Mouse (Mus musculus) MEL (cell line): ENCODE data around the gene Rrp12. TPM values are rescaled to one million over a fixed set of nuclear protein-coding genes. Genes with fewer than 3 reads are reported as not detected.
A peak's percentile ranks its signal among the peaks of the same experiment; 100 is the strongest.

Experiments used
- DNase-seq: peaks from one replicate; pipeline ENCODE4 v3.0.0; 2011; ENCODE audit warnings: low read depth, low spot score
- H3K27ac ChIP-seq: 2 replicates; pipeline ENCODE4 v1.5.1; 2012; ENCODE audit warnings: low read depth, mild to moderate bottlenecking, control low read depth, low read length, moderate library complexity; ENCODE audit not compliant: control insufficient read depth
- H3K27me3 ChIP-seq, 2 experiments: fragments of 150-350 bp in 1 of 2; sonication (generic) in 1 of 2; 2 replicates each; pipeline ENCODE4 v1.6.1; 2012; ENCODE audit warnings: low read length in 2 of 2, mild to moderate bottlenecking in 2 of 2, improper control_type of control experiment in 1 of 2, moderate library complexity in 1 of 2; ENCODE audit not compliant: insufficient read depth in 2 of 2, control insufficient read depth in 1 of 2
- H3K36me3 ChIP-seq, 2 experiments: 2 replicates each; pipeline ENCODE4 v1.6.1; 2012 to 2014; ENCODE audit warnings: low read length in 2 of 2, improper control_type of control experiment in 1 of 2, inconsistent platforms in 1 of 2, mild to moderate bottlenecking in 1 of 2; ENCODE audit not compliant: insufficient read depth in 2 of 2, control insufficient read depth in 1 of 2
- H3K4me1 ChIP-seq, 2 experiments: fragments of 150-350 bp in 1 of 2; sonication (generic) in 1 of 2; 2 replicates each; pipeline ENCODE4 v1.6.1; 2012; ENCODE audit warnings: low read length in 2 of 2, improper control_type of control experiment in 1 of 2, mild to moderate bottlenecking in 1 of 2; ENCODE audit not compliant: insufficient read depth in 2 of 2, control insufficient read depth in 1 of 2
- H3K4me3 ChIP-seq, 2 experiments: fragments of 150-350 bp in 1 of 2; sonication (generic) in 1 of 2; 2 replicates each; pipeline ENCODE4 v1.5.1; 2012; ENCODE audit warnings: low read depth in 2 of 2, low read length in 2 of 2, mild to moderate bottlenecking in 2 of 2, moderate library complexity in 2 of 2, control low read depth in 1 of 2, improper control_type of control experiment in 1 of 2; ENCODE audit not compliant: control insufficient read depth in 1 of 2, insufficient read depth in 1 of 2
- H3K79me2 ChIP-seq: 2 replicates; pipeline ENCODE4 v1.6.1; 2012; ENCODE audit warnings: mild to moderate bottlenecking, low read length, moderate library complexity; ENCODE audit not compliant: control insufficient read depth, poor library complexity, insufficient read depth
- H3K9ac ChIP-seq: 2 replicates; pipeline ENCODE4 v1.6.1; 2012; ENCODE audit warnings: low read depth, mild to moderate bottlenecking, control low read depth, low read length, moderate library complexity; ENCODE audit not compliant: control insufficient read depth, poor library complexity, severe bottlenecking
- H3K9me3 ChIP-seq: fragments of 150-350 bp; sonication (generic); replicated peaks from 2 replicates; pipeline ENCODE4 v1.6.1; 2012; ENCODE audit warnings: mild to moderate bottlenecking, low read length, improper control_type of control experiment, moderate library complexity; ENCODE audit not compliant: insufficient read depth
- EP300 ChIP-seq, 2 experiments: IDR thresholded peaks; 2 replicates each; pipeline ENCODE4 v1.6.1; 2011; ENCODE audit warnings: improper control_type of control experiment in 2 of 2, low read length in 2 of 2, low read depth in 1 of 2, mild to moderate bottlenecking in 1 of 2
- GATA1 ChIP-seq: IDR thresholded peaks from 2 replicates; pipeline ENCODE4 v1.6.1; 2011; ENCODE audit warnings: low read depth, low read length, improper control_type of control experiment
- RCOR1 ChIP-seq: IDR thresholded peaks from 2 replicates; pipeline ENCODE4 v1.6.1; 2012; ENCODE audit warnings: low read depth, mild to moderate bottlenecking, inconsistent platforms, low read length, improper control_type of control experiment
- ZC3H11A ChIP-seq: IDR thresholded peaks from 2 replicates; pipeline ENCODE4 v1.6.1; 2012; ENCODE audit warnings: low read depth, mild to moderate bottlenecking, inconsistent platforms, low read length, improper control_type of control experiment
- polyA plus RNA-seq, 2 experiments: library from polyadenylated mRNA; stranded (reverse) in 1 of 2; unstranded in 1 of 2; fragments of >175 nt in 1 of 2; fragments of >200 nt in 1 of 2; gene quantifications; 2 replicates each; pipeline versions ENCODE4 v1.2.1 to v1.2.4; 2012; ENCODE audit warnings: low replicate concordance in 2 of 2, low read depth in 1 of 2; ENCODE audit not compliant: insufficient read length in 2 of 2, insufficient read depth in 1 of 2, missing spikeins in 1 of 2
- total RNA-seq: library from RNA; depleted of rRNA; stranded (reverse); fragments of 300-350 nt; gene quantifications from 2 replicates; pipeline ENCODE4 v1.2.3, GENCODE M21; 2012; rRNA removed

The Rrp12 gene
- total and polyA plus RNA-seq, 3 experiments = 44.5 to 134 (median 106) TPM

GRCm38 (mm10) chr19:41813374-41813773 is 82.6 kb downstream of the Rrp12 start:
- peak; percentile 62 for TF ChIP-seq GATA1
- 0 out of 2 replicates have a peak, but pooled peaks have one; percentile 28 for TF ChIP-seq RCOR1
- peak in 1 of 2 experiments; percentile 62; a peak in 1 of 4 replicates for TF ChIP-seq EP300 (IDR thresholded peaks at IDR 0.05; ENCODE audit: low read depth in 1 of 2, low read length in 2 of 2)
- no peak for TF ChIP-seq ZC3H11A
- Histone ChIP-seq H3K9ac (no peak overlapping the region), H3K4me1 (peaks cover 14 to 27% of the 10 kb centered on the region in 2 experiments), H3K27me3 (no peaks in the 10 kb centered on the region), H3K79me2 (no peaks in the 10 kb centered on the region), H3K27ac (no peak overlapping the region), H3K4me3 (no peak overlapping the region), H3K9me3 (no peaks in the 10 kb centered on the region), H3K36me3 (peaks cover 0 to 14% of the 10 kb centered on the region in 2 experiments; a peak in 2 of 4 replicates)
- DNase-seq = peak; percentile 58

Other genes with a start within 250 kb of the Rrp12 start
- 0.04 TPM in 1 of 2 replicates, not detected in the other for gene Slit1, start 152.5 kb downstream of the Rrp12 start, total RNA-seq
- gene Slit1, start 152.5 kb downstream of the Rrp12 start, polyA plus RNA-seq = under 1 TPM in 1 of 2 experiments, not detected in 1; 0.04 TPM
- 47.5 and 53.9 TPM in 2 replicates for gene Arhgap19, start 94.1 kb downstream of the Rrp12 start, total RNA-seq
- gene Arhgap19, start 94.1 kb downstream of the Rrp12 start, polyA plus RNA-seq = 10 to 100 TPM in 1 of 2 experiments, not detected in 1; 67.9 TPM
- 26.7 and 36.0 TPM in 2 replicates for gene Frat1, start 66.2 kb downstream of the Rrp12 start, total RNA-seq
- 10 to 100 TPM in 1 of 2 experiments, not detected in 1; 31.5 TPM for gene Frat1, start 66.2 kb downstream of the Rrp12 start, polyA plus RNA-seq
- 55.6 and 58.2 TPM in 2 replicates for gene Frat2, start 48.0 kb downstream of the Rrp12 start, total RNA-seq
- 100 to 1,000 TPM in 1 of 2 experiments, not detected in 1; 110 TPM for gene Frat2, start 48.0 kb downstream of the Rrp12 start, polyA plus RNA-seq
- 267 and 714 TPM in 2 replicates for gene Pgam1, start 15.8 kb upstream of the Rrp12 start, total RNA-seq
- gene Pgam1, start 15.8 kb upstream of the Rrp12 start, polyA plus RNA-seq = 100 to 1,000 TPM; 220 to 756 TPM
- 101 and 118 TPM in 2 replicates for gene Exosc1, start 37.2 kb upstream of the Rrp12 start, total RNA-seq
- gene Exosc1, start 37.2 kb upstream of the Rrp12 start, polyA plus RNA-seq = 100 to 1,000 TPM; 162 to 390 TPM
- 95.2 and 99.2 TPM in 2 replicates for gene Zdhhc16, start 37.3 kb upstream of the Rrp12 start, total RNA-seq
- 100 to 1,000 TPM in 1 of 2 experiments, not detected in 1; 128 TPM for gene Zdhhc16, start 37.3 kb upstream of the Rrp12 start, polyA plus RNA-seq
- 23.7 and 25.6 TPM in 2 replicates for gene Mms19, start 85.0 kb upstream of the Rrp12 start, total RNA-seq
- 10 to 100 TPM in 1 of 2 experiments, not detected in 1; 88.6 TPM for gene Mms19, start 85.0 kb upstream of the Rrp12 start, polyA plus RNA-seq
- 8.0 and 9.1 TPM in 2 replicates for gene Ubtd1, start 85.6 kb upstream of the Rrp12 start, total RNA-seq
- 10 to 100 TPM in 1 of 2 experiments, not detected in 1; 15.5 TPM for gene Ubtd1, start 85.6 kb upstream of the Rrp12 start, polyA plus RNA-seq
- not detected in 2 replicates for gene Ankrd2, start 139.8 kb upstream of the Rrp12 start, total RNA-seq
- gene Ankrd2, start 139.8 kb upstream of the Rrp12 start, polyA plus RNA-seq = not detected
- 0.31 TPM in 1 of 2 replicates, not detected in the other for gene Hoga1, start 149.4 kb upstream of the Rrp12 start, total RNA-seq
- gene Hoga1, start 149.4 kb upstream of the Rrp12 start, polyA plus RNA-seq = under 1 TPM in 1 of 2 experiments, not detected in 1; 0.38 TPM
- not detected in 2 replicates for gene 4933411K16Rik, start 156.1 kb upstream of the Rrp12 start, total RNA-seq
- gene 4933411K16Rik, start 156.1 kb upstream of the Rrp12 start, polyA plus RNA-seq = under 1 TPM in 1 of 2 experiments, not detected in 1; 0.10 TPM
- gene Morn4, start 190.2 kb upstream of the Rrp12 start, total RNA-seq = 4.9 and 5.7 TPM in 2 replicates
- 10 to 100 TPM in 1 of 2 experiments, not detected in 1; 18.4 TPM for gene Morn4, start 190.2 kb upstream of the Rrp12 start, polyA plus RNA-seq
- 10.2 and 12.2 TPM in 2 replicates for gene Pi4k2a, start 194.3 kb upstream of the Rrp12 start, total RNA-seq
- gene Pi4k2a, start 194.3 kb upstream of the Rrp12 start, polyA plus RNA-seq = 10 to 100 TPM in 1 of 2 experiments, not detected in 1; 30.3 TPM
- 49.5 and 54.8 TPM in 2 replicates for gene Avpi1, start 232.9 kb upstream of the Rrp12 start, total RNA-seq
- 10 to 100 TPM in 1 of 2 experiments, not detected in 1; 53.3 TPM for gene Avpi1, start 232.9 kb upstream of the Rrp12 start, polyA plus RNA-seq